Mouse (Mus musculus) heart, embryonic 16.5 days (tissue): ENCODE measurements around the gene Mertk. TPM values are rescaled to one million over a fixed set of nuclear protein-coding genes. Genes with fewer than 3 reads are reported as not detected.

Source experiments
- ATAC-seq: fragments of 200-750 bp; cut with Nextera tagmentation; replicated peaks from 2 replicates; pipeline ENCODE4 v1.8.0; 2017; ENCODE audit warnings: moderate number of reproducible peaks; ENCODE audit not compliant: insufficient read depth, low FRiP score; ENCODE audit errors: extremely low read depth
- H3K27ac ChIP-seq: fragments of 300-500 bp; sonication (generic); 2 replicates; pipeline ENCODE4 v1.5.1; 2014; ENCODE audit warnings: mild to moderate bottlenecking, low read length, control low read depth, moderate library complexity
- H3K27me3 ChIP-seq: fragments of 300-500 bp; sonication (generic); 2 replicates; pipeline ENCODE4 v1.6.1; 2014; ENCODE audit warnings: low read length, mixed read lengths; ENCODE audit not compliant: control insufficient read depth, insufficient read depth
- H3K36me3 ChIP-seq: fragments of 300-500 bp; sonication (generic); 2 replicates; pipeline ENCODE4 v1.6.1; 2014; ENCODE audit not compliant: control insufficient read depth, insufficient read depth
- H3K4me1 ChIP-seq: fragments of 300-500 bp; sonication (generic); 2 replicates; pipeline ENCODE4 v1.6.1; 2014; ENCODE audit warnings: low read length, mixed read lengths; ENCODE audit not compliant: control insufficient read depth, insufficient read depth
- H3K4me2 ChIP-seq: fragments of 300-500 bp; sonication (generic); 2 replicates; pipeline ENCODE4 v1.6.1; 2014; ENCODE audit warnings: low read depth, mild to moderate bottlenecking, control low read depth, low read length
- H3K4me3 ChIP-seq: fragments of 300-500 bp; sonication (generic); 2 replicates; pipeline ENCODE4 v1.5.1; 2014; ENCODE audit warnings: mild to moderate bottlenecking, control low read depth, low read length
- H3K9ac ChIP-seq: fragments of 300-500 bp; sonication (generic); 2 replicates; pipeline ENCODE4 v1.6.1; 2014; ENCODE audit warnings: low read length, control low read depth
- H3K9me3 ChIP-seq: fragments of 300-500 bp; sonication (generic); replicated peaks from 2 replicates; pipeline ENCODE4 v1.6.1; 2016; ENCODE audit warnings: low read length; ENCODE audit not compliant: control insufficient read depth
- WGBS: fragments of 180-500 bp; shearing (Covaris S2); extraction: QIAGEN DNeasy Blood & Tissue Kit; methylation state at CpG from one replicate; pipeline ENCODE4 v1.1.7; 2014; 5-methylcytosine and 5-hydroxymethylcytosine counted together
- polyA plus RNA-seq: library from polyadenylated mRNA; unstranded; fragments of >200 nt; fragmentation: Nextera tagmentation; extraction: Ambion mirVana; gene quantifications from 2 replicates; pipeline ENCODE4 v1.2.1, GENCODE M21; 2015

The Mertk gene
- polyA plus RNA-seq, 1 experiment from 2014 or later = 3.7 TPM

DNA sequence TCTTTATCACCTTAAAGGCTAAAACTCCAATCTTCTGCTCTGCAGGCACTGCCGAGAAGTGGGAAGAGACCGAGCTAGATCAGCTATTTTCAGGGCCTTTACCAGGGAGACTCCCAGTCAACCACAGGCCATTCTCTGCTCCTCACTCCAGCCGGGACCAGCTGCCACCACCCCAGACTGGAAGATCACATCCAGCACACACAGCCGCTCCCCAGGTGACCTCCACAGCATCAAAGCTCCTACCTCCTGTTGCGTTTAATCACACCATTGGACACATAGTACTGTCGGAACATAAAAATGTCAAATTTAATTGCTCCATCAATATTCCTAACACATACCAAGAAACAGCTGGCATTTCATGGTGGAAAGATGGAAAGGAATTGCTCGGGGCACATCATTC is 30.4 kb downstream of the Mertk start:
- Histone ChIP-seq H3K9ac (no peak overlapping the region), H3K27me3 (no peaks in the 10 kb centered on the region), H3K36me3 (peaks cover 3% of the 10 kb centered on the region; the same call in 1 of the 2 replicates), H3K4me1 (peaks cover 6% of the 10 kb centered on the region; the same call in 1 of the 2 replicates), H3K4me3 (no peak overlapping the region), H3K9me3 (no peaks in the 10 kb centered on the region), H3K27ac (no peak overlapping the region), H3K4me2 (no peak overlapping the region)
- no peak for ATAC-seq
- WGBS = 84% methylated on average over 7 of the region's 7 CpGs

DNA sequence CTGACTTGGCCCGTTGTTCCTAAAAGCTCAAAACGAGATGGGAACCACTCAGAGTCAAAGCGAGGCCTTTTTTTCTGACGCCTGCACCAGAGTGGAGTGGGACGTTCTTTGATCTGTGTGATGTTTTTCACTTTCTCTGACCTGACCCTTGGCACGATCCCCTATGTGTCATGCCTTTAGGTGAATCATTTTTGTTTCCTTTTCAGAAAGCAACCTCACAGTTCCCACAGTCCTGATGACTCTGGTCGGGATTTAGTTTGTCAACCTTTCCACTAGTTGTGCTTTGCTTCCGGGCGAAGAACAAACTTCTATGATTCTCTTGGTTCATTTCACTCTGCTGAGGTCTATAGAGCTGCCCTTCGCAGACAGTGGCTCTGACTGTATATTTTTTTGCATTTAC is 32.8 kb downstream of the Mertk start:
- no peak for ATAC-seq
- Histone ChIP-seq H3K36me3 (peaks cover 3% of the 10 kb centered on the region; the same call in 1 of the 2 replicates), H3K27ac (no peak overlapping the region), H3K27me3 (no peaks in the 10 kb centered on the region), H3K9ac (no peak overlapping the region), H3K4me2 (no peak overlapping the region), H3K9me3 (no peaks in the 10 kb centered on the region), H3K4me1 (peaks cover 16% of the 10 kb centered on the region), H3K4me3 (no peak overlapping the region)
- 80% methylated on average over 10 of the region's 10 CpGs for WGBS

DNA sequence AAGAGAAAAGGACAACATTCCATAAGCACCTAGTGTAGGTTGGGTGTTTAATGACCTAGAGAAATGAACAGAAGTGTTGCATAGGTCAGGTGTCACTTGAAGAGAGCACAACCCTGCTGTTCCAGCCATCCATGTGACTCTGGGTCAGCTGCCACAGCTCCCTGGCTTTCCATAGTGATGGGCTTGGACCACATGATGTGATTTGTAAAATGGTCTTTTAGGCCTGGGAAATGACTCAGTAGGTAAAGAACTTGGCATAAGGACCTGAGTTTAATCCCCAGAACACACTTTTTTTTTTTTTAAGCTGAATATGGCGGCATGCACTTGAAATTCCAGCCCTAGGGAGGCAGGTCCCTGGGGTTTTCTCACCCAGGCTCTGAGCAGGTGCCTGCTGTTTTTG is 33.2 kb downstream of the Mertk start:
- no peak overlapping the region for H3K27ac ChIP-seq
- H3K9me3 ChIP-seq = no peaks in the 10 kb centered on the region
- peaks cover 3% of the 10 kb centered on the region; the same call in 1 of the 2 replicates for H3K36me3 ChIP-seq
- ATAC-seq = no peak
- H3K4me2 ChIP-seq = no peak overlapping the region
- no peaks in the 10 kb centered on the region for H3K27me3 ChIP-seq
- H3K9ac ChIP-seq = no peak overlapping the region
- peaks cover 16% of the 10 kb centered on the region for H3K4me1 ChIP-seq
- WGBS = 57% methylated on average over 1 of the region's 1 CpGs
- no peak overlapping the region for H3K4me3 ChIP-seq

DNA sequence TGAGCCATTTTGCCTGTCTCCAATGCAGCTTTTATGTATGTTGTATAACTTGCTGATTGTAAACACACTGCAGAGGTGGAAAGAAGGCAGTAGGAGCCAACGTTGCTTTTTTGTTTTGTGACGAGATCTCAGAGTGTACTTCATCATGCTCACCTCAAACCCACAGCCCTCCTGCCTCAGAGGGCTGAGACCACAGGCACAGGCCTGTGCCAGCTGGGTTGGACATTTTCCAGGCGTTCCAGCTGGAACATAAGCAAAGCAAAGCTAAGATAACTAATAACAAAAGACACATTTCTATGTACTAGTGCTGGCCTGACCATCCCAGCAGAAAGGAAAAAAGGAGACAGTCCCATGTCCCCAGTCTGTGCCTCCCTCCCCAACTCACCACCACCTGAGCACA is 36.3 kb downstream of the Mertk start:
- no peaks in the 10 kb centered on the region for H3K27me3 ChIP-seq

DNA sequence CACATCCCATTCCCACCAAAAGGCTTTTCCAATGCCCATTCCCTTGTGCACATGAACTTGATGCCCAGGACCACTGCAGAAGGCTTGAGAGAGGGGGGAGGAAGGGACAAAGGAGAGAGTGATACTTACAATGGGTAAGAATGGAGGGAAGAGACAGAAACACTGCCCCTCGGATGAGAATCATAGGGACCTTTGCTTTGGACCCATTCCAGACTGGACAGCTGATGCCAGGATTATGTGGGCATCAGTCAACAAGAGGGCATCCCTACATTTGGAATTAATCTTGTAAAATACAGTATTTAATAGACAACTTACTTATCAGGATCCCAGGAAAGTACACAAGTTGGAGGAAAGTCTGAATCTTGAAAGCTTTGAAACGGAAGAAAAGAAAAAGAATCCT is 38.3 kb downstream of the Mertk start:
- WGBS = 80% methylated on average over 2 of the region's 2 CpGs
- no peak overlapping the region for H3K9ac ChIP-seq
- H3K27ac ChIP-seq = no peak overlapping the region
- no peaks in the 10 kb centered on the region for H3K9me3 ChIP-seq
- peaks cover 10% of the 10 kb centered on the region for H3K4me1 ChIP-seq
- no peak overlapping the region for H3K4me2 ChIP-seq
- H3K27me3 ChIP-seq = no peaks in the 10 kb centered on the region
- ATAC-seq = no peak
- H3K36me3 ChIP-seq = no peaks in the 10 kb centered on the region
- H3K4me3 ChIP-seq = no peak overlapping the region

More for the DNA sequence above, 36.3 kb downstream of the Mertk start:
- Histone ChIP-seq H3K9me3 (no peaks in the 10 kb centered on the region), H3K27ac (peak overlapping the region; percentile 28; the same call in 1 of the 2 replicates), H3K4me1 (peaks cover 10% of the 10 kb centered on the region), H3K36me3 (no peaks in the 10 kb centered on the region), H3K4me3 (no peak overlapping the region), H3K9ac (no peak overlapping the region), H3K4me2 (no peak overlapping the region)
- ATAC-seq = no peak; the same call in 1 of the 2 replicates
- 34% methylated on average over 3 of the region's 3 CpGs for WGBS

DNA sequence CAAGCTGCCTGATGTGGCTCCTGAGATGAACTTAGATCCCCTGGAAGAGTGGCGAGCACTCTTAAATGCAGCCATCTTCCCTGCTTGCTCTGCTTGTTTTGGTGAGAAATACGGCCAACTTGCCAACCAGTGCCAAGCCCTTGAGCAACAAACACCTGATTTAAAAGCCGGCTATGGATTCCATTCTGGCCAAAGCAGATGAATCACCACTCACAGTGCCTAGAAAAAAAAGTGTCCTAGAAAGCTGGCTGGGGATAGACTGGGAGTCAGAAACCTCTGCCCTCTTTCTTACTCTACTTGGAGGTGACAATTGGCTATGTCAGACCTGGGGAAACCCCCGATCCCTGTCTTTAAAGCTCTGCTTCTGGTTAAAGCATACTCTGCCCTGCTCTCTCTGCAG is 39.0 kb downstream of the Mertk start:
- Histone ChIP-seq H3K27ac (no peak overlapping the region), H3K4me2 (no peak overlapping the region), H3K9ac (no peak overlapping the region), H3K4me1 (peaks cover 10% of the 10 kb centered on the region), H3K4me3 (no peak overlapping the region), H3K27me3 (no peaks in the 10 kb centered on the region), H3K9me3 (no peaks in the 10 kb centered on the region), H3K36me3 (no peaks in the 10 kb centered on the region)
- 82% methylated on average over 4 of the region's 4 CpGs for WGBS
- ATAC-seq = no peak

DNA sequence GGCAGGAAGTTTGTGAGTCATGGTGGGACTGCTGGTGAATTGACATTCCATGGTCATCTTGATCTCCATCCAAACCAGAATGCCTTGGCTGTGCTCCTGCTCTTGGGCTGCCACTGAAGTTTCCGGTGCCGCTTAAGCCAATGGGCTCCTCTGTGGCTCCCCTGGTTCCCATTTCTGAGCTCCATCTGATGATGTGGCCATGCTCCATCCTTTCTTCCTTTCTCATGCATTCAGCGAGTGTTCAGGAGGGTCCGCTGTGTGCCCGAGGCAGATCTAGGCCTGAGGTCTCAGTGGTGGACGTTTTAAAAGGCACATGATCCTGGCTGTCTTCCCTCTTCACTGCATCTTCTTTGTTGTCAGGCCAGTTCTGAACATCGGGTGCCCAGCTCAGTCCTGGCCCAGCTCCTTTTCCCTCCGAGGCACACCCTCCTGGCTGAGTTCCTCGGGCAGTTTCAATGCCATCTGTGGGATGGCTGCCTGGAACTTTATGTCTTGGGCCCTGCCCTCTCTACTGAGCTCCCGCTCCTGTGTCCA is 40.0 kb downstream of the Mertk start:
- Histone ChIP-seq H3K4me2 (no peak overlapping the region), H3K9me3 (no peaks in the 10 kb centered on the region), H3K36me3 (no peaks in the 10 kb centered on the region), H3K4me1 (peaks cover 13% of the 10 kb centered on the region), H3K4me3 (no peak overlapping the region), H3K9ac (no peak overlapping the region), H3K27ac (no peak overlapping the region), H3K27me3 (no peaks in the 10 kb centered on the region)
- 80% methylated on average over 10 of the region's 10 CpGs for WGBS
- no peak for ATAC-seq

DNA sequence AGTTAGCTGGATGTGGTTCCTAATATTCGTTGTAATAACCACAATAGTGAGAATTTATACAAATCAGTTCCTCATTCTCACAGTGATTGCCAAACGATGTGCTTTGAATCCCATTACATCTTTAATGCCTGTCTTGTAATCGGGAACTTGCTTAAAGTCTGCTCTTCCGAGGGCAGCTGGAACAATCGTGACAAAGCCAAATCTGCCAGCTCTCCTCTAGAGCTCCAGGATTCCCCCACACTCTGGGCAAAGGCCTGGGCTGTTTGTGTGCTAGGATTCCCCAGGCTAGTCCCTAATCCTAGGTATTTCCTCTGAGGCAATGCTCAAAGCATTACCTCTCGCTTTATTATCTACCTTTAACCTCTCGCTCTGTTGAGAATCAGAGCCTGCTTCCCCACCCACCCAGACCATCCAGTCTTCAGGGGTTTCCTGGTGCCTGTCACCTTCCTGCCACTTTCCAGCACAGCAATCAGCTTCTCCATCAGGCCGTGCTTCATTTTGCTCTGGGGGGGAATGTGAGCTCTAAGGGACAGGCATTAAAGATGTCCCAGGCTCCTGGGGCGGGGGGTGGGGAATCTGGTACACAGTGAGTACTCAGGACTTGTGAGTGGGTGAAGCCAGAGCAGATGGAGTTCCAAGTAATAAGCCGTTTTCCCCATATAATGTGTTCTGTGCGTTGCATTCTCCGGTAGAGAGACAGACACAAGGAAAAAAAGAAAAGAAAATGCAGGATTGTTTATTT is 47.3 kb downstream of the Mertk start:
- no peak for ATAC-seq
- Histone ChIP-seq H3K27me3 (no peaks in the 10 kb centered on the region), H3K27ac (peak overlapping the region; percentile 68), H3K4me1 (peaks cover 20% of the 10 kb centered on the region), H3K9ac (0 out of 2 replicates have a peak overlapping the region, but pooled peaks have one; percentile 7), H3K36me3 (no peaks in the 10 kb centered on the region), H3K9me3 (no peaks in the 10 kb centered on the region), H3K4me2 (no peak overlapping the region), H3K4me3 (no peak overlapping the region)
- WGBS = 55% methylated on average over 12 of the region's 12 CpGs

DNA sequence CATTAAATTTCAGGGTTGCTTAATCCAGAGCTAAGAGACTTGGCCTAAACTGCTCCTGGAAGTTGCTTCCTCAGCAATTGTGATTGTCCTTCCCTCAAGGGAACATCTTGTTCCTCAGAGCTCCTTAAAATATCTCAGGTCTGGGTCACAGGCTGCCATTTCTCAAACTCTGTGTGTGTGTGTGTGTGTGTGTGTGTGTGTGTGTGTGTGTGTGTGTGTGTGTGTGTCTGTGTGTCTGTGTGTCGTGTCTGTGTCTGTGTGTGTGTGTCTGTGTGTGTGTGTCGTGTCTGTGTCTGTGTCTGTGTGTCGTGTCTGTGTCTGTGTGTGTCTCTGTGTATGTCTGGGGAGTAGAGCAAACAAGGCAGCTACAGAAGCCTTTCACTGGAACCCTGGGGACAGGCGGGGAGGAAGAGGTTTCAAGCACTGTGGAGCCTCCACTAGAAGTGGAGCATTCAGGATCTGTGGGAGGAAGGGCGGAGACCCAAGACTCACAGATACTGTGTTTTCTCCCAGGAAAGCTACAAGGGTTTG is 47.9 kb downstream of the Mertk start:
- ATAC-seq = no peak
- Histone ChIP-seq H3K27ac (peak overlapping the region; percentile 68), H3K4me2 (no peak overlapping the region), H3K9me3 (no peaks in the 10 kb centered on the region), H3K9ac (0 out of 2 replicates have a peak overlapping the region, but pooled peaks have one; percentile 7), H3K4me3 (no peak overlapping the region), H3K36me3 (no peaks in the 10 kb centered on the region), H3K27me3 (no peaks in the 10 kb centered on the region), H3K4me1 (peaks cover 20% of the 10 kb centered on the region)
- WGBS = 56% methylated on average over 5 of the region's 5 CpGs
